Mouse (Mus musculus) layer of hippocampus, postnatal 25 days (tissue): ENCODE data around the gene Tes3-ps. TPM values are rescaled to one million over a fixed set of nuclear protein-coding genes. Genes with fewer than 3 reads are reported as not detected.

Experiments used
- DNase-seq, 2 experiments: peaks; one replicate each; pipeline ENCODE4 v3.0.0; 2022; ENCODE audit warnings: mixed read lengths in 2 of 2, low spot score in 1 of 2; ENCODE audit errors: extremely low spot score in 1 of 2
- total RNA-seq, 2 experiments: library from RNA; stranded (reverse); gene quantifications; 2 replicates each; pipeline ENCODE4 v1.2.3; 2021

Tes3-ps gene
- total RNA-seq, result 1 to 10 TPM in 1 of 2 experiments, under 1 TPM in 1; 0.85 to 1.9 TPM

DNA sequence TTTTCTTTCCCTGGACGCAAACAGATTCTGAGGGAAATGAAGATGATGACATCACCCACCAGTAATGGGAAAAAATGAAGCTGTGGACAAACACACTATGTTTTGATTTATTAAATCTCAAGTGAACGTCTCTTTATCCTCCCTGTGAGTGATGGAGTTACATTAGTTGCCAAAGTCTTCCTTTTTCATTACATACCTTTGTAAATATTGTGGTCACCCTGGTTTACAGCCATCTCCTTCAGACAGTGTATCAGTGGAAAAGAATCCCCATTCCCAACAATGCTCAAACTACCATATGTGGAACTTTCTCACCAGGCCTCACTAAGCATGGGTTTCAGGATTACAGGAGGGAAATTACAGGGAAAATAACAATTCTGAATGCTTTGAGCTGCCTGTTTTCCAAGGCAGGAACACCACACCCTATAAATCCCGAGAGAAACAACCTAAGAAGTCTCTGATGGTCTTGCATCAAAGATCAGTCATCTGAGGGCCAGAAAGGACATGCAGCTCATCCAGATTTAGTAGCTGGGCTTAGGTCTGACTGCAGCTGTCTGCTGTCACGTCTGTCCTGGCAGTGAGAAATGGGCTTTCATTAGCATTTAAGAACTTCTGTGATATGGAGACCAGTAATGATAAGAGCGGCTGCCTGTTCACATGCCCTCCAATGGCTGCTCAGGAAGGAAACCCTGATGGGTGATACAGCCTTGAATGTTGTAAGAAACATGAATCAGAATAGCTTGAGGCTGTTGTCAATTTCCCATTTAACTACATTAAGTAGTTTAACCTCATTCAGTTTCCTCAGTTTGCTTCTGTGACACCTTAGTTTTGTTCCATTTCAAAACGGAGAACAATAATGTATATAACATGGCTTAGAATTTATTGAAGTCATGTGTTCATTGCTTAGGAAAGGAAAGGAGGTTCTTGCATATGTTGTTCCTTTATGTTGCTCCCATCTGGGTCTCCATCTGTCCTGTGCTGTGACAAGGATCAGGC, at the start of gene Tes3-ps:
Gene Tes3-ps (plus strand): TSS at position 943 of the 993 bp plus-strand sequence.
- no peak for DNase-seq

DNA sequence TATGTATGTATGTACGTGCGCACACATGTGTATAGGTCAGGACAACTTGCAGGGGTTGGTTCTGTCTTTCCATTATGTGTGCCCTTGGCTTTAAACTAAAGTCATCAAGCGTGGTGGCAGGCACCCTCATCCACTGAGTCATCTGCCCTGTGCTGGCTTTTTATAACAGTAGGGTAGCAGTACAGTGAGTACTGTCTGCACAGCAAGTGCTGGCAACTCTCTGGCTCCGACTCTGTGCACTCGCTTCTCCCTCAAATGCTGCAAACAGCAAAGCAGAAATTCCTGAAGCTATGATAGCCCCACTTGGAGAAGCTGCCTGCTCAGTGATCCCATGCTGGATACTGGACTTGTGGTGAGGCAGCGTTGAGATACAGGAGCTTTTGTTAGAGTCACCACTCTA, 48.7 kb upstream of the Tes3-ps start:
- no peak for DNase-seq

DNA sequence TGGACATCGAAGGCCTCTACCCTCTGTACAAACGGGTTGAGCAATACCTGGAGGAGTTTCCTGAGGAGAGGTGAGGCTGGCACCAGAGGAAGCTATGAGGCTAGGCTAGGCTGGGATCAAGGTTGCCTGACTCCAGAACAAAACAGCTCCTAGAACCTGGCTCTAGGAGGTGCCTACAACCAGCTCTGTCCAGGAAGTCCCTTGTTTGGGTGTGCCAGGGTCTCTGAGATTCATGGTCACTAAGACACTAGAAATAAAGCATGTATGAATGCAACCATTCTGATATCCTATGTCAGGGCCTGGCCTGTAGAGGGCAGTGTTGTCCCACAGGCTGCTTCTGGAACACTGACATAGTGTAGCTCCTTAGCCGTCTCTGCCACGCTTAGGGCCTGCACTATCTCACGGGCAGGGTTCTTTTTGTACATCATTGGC, 43.8 kb upstream of the Tes3-ps start:
- peak; percentile 80 to 91 for DNase-seq

DNA sequence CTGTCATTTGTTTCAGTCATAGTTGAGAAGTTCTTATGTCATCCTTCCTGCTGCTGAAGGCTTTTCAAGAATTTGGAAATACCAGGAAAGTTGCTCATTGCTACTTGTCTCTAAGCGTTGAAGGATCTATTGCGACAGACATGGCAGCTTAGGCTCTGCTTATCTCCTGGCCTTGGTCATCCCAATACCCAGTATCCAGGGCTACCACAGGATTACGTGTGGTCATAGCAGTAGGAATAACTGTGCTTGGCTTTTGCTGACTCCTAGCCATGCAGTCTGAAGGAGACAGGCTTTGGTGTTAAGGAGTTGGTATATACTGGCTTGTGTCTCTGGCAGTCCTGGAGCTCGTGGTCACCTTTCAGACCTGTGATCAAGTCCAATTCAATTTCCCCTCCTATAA, 32.8 kb upstream of the Tes3-ps start:
- DNase-seq, result no peak

DNA sequence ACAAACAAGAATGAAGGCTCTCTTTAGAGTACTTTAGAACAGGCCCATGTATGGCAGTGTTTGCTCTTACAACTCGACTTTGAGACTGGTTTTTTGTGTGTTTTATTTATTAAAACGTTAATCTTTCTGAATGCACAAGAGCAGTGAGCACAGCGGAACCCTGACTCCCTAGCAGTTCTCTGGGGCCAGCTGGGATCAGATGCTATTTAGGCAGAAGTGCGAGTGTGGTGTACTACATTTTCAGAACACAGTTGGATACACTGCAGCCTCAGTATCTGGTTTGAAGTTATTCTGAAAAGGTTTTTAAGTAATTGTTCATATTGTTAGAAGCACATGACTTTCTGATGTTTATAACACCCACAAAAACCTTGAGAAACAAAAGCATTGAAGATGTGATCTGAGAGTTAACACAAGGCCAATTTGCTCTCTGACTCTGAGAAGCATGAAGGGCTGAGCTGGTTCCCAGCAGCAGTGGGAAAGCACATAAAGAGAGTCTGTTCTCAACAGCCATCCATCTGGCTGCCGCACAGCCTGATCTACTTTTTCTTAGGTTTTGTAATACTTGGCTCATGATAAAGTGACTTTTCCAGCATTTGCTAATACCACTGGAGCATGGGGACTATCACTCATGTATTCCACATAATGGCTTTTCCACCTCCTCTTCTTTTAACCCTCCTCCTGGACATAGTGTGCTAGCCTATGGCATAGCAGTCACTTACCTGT, 32.3 kb upstream of the Tes3-ps start:
- no peak for DNase-seq

DNA sequence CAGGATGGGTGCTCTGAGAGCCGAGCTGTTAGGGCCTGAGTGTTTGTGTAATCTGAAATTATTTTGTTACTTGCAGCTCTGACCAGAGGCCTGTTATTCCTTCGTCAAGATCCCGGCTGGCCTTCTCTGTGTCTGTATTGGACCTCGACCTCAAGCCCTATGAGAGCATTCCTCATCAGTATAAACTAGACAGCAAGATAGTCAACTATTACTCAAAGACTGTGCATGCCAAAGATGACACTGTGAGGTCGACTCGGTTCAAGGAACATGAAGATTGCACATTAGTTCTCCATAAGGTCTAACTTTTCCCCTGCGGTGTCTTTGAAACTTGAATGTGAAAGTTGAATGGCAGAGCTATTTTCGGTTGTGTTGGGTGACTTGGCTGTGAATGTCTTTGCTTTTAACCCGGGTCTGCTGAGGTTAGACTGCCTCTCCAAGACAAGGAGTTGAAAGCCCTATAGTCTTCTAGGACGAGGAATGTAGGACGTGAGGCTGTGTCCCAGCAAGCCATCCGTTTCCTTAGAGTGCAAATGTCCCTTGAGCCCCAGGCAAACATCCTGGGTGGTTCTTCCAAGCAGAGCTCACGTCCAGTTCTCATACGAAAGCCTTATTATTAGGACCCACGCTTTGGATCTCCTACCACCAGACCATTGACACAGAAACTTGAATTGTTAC, 31.5 kb upstream of the Tes3-ps start:
- no peak for DNase-seq

DNA sequence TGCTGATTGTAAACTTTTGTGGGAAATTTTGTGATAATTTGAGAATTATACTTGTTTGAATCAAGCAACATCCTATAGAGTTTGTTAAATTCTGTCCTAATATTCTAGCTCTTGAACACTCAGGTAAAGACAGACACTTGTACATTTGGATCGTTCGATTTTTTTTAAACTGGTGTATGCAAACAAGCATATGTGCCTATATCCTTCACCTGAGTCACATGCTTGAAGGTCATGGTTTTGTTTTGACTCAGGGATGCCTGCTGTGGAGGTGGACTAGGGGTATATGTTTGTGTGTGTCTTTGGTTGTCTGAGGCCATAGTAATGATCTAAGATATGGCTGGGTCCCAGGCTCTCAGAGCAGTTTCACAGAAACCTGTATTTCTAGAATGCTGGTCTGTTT, 30.2 kb upstream of the Tes3-ps start:
- no peak for DNase-seq

DNA sequence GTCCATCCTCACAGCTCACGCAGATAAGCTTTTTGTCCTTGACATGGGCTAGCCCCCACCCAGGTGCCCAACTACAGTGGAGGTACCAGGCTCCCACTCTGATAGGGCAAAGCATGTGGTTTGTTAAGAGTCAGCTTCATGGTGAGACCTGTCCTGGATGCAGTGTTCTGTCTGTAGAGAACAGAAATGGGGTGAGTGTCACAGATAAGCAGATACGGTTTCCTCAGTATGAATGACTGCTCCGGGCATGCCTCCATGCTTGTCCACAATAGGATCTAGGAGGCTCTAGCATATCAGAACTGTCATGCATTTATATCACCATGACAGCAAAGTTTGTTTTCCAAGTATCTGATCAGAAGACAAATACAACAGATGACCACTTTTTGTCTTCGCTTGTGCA, 27.2 kb upstream of the Tes3-ps start:
- DNase-seq, result peak in 1 of 2 experiments; percentile 3

DNA sequence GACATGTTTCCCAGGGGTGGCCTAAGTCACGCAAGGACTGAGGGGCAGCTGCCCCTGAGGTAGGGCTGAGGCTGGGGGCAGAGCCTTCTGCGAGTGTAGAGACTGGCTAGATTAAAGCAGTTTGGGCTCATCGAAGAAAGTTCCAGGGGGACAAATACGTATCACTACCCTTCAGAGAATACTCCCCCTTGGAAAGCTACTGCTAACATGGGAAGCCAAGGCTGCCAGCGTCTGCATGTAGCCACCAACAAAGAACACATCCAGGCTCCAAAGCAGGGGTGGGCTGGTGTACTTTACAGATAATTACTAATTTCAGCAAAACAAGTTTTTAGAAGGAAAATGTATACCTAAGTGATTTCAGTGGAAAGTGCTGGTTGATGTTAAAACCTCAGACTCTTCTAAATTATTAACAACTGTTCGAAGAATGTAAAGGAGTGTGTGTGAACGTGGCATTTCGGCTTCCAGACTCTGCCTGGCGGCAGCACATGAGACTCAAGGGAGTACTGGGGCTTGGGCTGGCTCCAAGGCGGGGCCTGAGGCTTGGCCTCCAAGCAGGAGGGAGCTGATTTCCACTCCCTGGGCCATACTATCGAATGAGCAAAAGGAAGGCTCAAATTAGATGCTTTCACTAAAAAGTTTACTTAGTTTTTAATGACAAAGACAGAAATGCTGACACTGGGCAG, 26.6 kb upstream of the Tes3-ps start:
- no peak for DNase-seq

DNA sequence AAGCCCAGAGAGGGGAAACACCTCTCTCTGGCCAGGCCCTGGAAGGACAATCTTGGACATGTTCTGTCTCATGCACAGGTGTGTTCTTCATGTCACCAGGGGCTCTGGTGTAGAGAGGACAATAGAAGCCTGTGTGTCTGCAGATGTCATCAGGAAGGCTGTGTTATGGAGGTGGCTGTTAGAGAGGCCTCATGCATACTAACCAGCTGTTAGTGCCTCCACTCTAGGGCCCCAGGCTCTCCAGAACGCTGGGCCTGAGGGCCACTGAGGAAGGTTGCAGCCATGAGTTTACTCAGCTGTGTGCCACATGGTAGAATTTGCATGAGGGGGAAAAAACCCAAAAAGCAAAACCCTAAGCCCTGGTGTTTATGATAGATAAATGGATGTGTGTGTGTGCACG, 25.5 kb upstream of the Tes3-ps start:
- no peak for DNase-seq

DNA sequence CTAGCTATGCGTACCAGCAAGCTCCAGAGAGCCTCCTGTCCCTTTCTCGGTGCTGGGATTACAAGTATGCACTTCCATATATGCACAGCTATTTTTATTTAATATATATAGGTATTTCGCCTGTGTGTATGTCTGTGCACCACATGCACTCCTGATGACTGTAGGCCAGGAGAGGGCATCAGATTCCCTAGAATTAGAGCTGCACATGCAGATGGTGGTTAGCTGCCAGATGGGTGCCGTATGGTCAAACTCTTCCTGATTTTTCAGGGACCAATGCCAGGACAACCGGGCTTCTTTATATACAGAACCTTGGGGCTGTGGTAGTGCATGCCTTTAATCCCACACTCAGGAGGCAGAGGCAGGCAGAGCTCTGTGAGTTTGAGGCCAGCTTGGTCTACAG, 24.1 kb upstream of the Tes3-ps start:
- DNase-seq, result no peak

DNA sequence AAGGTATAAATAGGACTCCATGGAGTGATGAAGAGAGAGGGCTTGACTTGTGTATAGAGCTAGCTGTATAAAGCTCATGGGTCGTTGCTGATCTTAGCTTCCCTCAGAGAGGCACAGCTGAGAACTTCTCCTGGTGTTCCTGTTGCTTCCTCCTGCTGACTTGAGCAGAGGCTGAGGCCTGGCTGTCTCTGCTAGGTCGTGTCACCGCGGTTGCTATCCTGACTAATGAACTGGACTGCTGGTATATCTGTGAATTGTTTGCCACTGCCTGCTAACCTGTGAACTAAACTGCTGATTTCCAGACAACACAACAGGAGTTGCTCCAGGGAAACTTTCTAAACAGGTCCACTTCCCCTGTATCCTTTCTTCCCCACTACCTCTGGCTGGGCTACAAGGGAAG, 22.8 kb upstream of the Tes3-ps start:
- no peak for DNase-seq

DNA sequence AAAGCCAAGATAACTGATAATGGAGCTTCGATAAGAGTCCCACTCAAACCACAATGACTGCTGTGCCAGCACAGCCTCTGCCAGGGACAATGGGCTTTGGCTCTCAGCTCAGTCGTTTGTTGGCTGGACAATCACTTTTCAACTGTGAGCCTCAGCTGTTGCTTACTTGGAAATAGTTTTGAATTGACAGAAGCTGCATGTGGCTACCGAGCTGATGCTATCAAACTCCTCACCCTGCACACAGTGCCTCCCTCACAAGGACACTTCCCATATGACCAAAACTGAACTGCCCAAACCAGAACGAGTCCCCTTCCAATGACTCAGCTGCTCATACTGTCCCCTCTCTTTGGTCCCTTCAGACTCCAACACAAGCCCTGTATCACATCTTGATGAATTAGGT, 22.3 kb upstream of the Tes3-ps start:
- no peak for DNase-seq

DNA sequence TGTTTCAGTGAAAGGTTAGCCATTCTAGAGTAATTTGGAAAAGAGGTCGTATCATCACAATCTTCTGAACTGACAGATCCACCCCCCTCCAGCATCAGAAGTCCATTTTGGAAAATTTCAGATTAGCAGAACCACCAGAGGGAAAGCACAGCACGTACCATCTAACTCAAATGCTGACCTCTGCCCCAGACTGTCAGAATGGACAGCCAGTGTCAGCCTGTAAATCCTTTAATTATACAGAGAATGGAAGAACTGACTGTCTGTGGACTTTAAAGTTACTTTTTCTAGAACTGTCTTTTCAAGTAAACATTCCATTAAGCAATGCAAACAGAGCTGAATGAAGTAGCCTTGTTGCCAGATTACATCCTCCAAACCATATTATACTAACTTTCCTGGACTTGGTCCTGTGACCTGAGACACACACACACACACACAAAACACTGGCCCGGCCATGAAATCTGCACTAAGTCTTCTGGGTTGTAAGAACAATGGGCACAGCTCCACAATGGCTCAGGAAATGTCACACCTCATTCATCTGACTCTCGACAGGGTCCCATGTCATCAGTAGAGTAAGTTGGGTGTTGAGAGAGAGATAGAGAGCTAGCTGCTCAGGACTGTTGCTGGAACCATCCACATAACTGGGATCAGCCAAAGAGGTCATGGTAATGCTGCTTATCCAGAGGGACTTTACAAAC, 21.0 kb upstream of the Tes3-ps start:
- DNase-seq, result no peak

DNA sequence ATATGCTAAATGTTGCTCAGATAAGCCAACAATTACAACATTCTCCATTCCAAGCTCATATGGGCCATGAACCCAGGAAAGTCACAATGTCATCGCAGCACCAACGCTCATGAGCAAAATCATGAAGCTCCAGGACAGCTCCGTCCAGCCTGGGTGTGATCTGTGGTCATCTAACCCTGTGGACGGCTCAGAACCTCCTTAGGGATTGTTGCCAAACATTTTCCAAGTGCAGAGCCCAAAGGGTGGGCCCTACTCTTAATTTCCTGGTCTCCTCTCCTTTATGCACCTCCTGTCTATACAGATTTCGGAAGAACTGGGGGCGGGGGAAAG, 20.5 kb upstream of the Tes3-ps start:
- no peak for DNase-seq

DNA sequence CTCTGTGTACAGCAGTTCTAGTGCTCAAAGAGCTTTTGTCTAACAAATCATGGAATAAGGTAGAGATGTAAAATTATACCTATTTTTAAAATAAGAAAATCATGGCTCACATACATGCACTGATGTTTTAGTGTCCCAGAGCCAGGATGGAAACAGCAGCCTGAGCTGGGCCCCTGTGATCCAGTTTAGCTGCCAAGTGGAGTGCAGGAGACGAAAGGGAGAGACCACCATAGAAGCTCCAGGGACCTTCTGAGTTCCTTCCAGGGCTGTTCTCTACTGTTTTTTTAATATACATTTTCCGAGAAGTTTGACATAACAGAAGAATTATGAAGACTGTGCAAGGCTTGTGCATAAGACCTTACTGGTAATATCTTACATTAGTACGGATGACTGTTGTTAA, 15.2 kb upstream of the Tes3-ps start:
- DNase-seq, result no peak

DNA sequence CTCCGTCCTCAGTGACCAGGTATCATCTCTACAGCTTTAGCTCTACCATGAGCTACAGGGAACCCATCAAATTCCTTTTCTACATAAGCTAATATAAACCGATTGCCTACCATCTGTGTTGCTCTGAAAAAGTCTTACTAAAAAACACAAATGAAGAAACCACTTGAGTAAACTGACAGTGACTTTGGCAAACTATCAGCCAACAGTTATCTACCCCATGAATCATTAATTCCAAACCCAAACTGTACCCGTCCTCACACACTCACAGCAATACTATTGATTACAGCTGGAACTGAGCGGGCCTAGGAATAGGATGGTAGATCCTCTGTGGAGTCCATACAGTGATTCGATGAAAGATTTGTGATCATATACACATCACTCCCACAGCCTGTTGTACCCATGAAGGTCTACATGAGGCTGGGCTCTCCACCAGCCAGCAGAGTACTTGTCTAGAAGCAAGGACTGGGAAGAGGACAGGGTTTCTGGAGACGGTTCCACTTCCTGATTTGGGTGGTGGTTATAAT, 14.2 kb upstream of the Tes3-ps start:
- no peak for DNase-seq

DNA sequence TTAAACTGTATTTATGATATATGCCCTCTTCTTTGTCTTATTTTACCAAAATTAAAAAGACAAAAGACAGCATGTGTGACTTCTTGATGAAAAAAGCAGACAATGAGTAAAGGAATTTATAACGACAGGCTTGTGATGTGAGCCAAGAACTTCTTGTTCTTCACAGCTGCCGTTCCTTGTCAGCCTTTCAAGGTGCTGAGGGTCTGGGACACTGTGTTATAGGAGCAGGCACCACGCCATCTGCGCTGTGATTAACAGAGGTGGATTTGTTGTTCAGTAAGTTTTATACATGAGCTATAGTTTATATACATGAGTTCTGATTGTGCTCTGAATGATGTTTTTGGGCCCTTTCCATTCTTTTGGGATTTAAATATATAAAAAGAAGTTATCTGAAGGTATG, 13.7 kb upstream of the Tes3-ps start:
- DNase-seq, result no peak

DNA sequence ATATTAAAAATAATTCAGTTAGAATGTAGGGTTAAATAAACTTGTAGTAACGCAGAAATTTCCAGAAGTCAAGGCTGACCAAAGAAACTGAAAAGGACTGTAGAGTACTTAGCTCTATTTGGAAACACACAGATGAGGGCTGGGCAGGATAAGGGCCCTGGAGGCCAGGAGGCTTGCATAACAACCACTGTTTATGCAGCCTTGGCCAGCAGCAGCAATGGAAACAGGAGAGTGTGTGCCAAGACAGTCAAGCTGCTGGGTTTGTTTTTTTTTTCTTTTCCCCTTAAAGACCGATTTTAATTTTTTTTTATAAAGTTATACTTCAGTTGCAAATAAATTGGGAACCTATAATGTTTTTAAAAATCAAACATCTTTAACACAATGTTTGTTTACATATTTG, 13.1 kb upstream of the Tes3-ps start:
- no peak for DNase-seq

DNA sequence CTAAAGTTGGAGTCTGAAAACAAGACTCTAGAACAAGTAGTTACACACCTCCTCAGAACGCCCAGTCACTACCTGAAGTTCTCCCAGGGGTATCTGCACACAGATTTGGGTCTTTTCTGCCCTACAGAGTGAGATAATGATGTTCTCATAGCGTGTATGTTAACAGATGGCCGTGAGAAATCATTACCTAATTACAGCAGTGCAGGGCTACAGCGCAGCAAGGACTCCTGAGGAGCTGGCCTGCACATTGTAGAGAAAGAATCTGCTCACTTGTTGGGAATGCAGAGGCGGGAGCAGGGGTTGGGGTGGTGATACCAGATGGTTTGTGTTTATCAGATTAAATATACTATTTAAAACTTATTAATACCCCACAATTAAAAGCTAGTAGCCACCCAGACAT, 12.6 kb upstream of the Tes3-ps start:
- DNase-seq, result no peak
